Mouse (Mus musculus) fat pad, adult 2 months (tissue): ENCODE measurements around the gene Klra5.
"Not testable (repeated sequence)": the region's sequence is repeated elsewhere in the genome, so short reads cannot be mapped to it uniquely, and the experiment has no call there.

Source experiments
- DNase-seq: peaks from one replicate; pipeline ENCODE4 v3.0.0-alpha.2; 2011; ENCODE audit warnings: low read depth, low spot score; ENCODE audit errors: extremely low read depth

Klra5 gene

GRCm38 (mm10) chr6:129917476-129917946 is at the start of gene Klra5:
Gene Klra5 (minus strand): TSS chr6:129917650.
- DNase-seq, result not testable (repeated sequence)

DNA sequence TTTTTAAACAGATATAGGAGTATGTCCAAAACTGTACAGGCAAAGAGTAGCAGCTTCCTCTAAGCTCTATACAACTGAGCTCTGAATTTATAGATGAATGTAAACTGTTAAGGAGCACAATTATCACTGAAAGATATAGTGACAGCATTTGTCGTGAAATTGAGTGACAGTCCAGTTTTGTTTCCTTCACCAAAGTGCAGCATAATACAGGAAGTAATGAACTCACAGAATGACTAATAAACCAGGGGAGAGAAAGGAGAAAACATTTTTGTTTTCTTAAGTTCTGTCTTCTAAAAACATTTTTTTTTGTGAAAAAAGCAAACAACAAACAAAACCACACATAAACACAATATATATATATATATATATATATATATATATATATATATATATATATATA is 454 bp downstream of the Klra5 start:
- DNase-seq, result no peak

GRCm38 (mm10) chr6:129882525-129882924 is 34.9 kb downstream of the Klra5 start:
- no peak for DNase-seq

DNA sequence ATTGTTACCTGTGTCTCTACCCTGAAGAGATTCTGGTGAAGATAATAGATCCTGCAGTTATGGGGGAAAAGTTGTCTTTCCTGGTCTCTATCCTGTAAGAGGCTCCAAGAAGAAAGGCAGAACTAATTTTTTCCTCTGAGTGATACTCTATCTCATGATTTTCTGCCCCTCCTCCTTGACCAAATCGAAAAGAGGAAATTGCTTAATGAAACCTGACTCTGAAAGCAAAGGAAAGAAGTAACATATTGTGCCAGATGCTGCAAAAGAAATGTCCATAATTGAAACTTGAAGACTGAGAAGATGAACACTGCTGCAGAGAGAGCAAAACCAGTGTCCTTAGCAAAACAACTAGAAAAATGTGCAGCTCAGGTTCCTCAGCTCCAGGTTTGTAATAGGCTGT is 40.9 kb downstream of the Klra5 start, which contains the start of gene Klra17:
Gene Klra17 (minus strand): TSS at position 124 of the 400 bp plus-strand sequence.
- no peak for DNase-seq

GRCm38 (mm10) chr6:129862349-129862748 is 55.1 kb downstream of the Klra5 start, which contains the start of gene Gm17631:
Gene Gm17631 (plus strand): TSS chr6:129862649.
- not testable (repeated sequence) for DNase-seq
